Mouse (Mus musculus) cortical plate, adult 2 months (tissue): ENCODE data around the gene Rab32.

Experiments used
- CTCF ChIP-seq: fragments of 200-500 bp; IDR thresholded peaks from 2 replicates; pipeline ENCODE4 v1.5.1; 2011; ENCODE audit warnings: mild to moderate bottlenecking, control low read depth, low read length; ENCODE audit not compliant: insufficient read depth; ENCODE audit errors: extremely low read depth
- POLR2A ChIP-seq: fragments of 200-500 bp; IDR thresholded peaks from 2 replicates; pipeline ENCODE4 v1.6.1; 2011; ENCODE audit warnings: mild to moderate bottlenecking, low read length, control low read depth; ENCODE audit not compliant: insufficient read depth; ENCODE audit errors: extremely low read depth

GRCm38 (mm10) chr10:10550134-10550533, 7.9 kb downstream of the Rab32 start:
- TF ChIP-seq POLR2A (no peak), CTCF (no peak)
